Mouse (Mus musculus) small intestine, adult 2 months (tissue): ENCODE results near the gene Ccl11.

ENCODE experiments used
- CTCF ChIP-seq: fragments of 200-500 bp; IDR thresholded peaks from 2 replicates; pipeline ENCODE4 v1.5.1; 2012; ENCODE audit warnings: low read depth, mild to moderate bottlenecking, control low read depth, inconsistent platforms, low read length, moderate library complexity, mixed read lengths; ENCODE audit not compliant: insufficient replicate concordance, insufficient read length; ENCODE audit errors: extremely low read depth
- POLR2A ChIP-seq: fragments of 200-500 bp; IDR thresholded peaks from 2 replicates; pipeline ENCODE4 v1.6.1; 2012; ENCODE audit warnings: low read depth, mild to moderate bottlenecking, control low read depth, inconsistent platforms, low read length, moderate library complexity

DNA sequence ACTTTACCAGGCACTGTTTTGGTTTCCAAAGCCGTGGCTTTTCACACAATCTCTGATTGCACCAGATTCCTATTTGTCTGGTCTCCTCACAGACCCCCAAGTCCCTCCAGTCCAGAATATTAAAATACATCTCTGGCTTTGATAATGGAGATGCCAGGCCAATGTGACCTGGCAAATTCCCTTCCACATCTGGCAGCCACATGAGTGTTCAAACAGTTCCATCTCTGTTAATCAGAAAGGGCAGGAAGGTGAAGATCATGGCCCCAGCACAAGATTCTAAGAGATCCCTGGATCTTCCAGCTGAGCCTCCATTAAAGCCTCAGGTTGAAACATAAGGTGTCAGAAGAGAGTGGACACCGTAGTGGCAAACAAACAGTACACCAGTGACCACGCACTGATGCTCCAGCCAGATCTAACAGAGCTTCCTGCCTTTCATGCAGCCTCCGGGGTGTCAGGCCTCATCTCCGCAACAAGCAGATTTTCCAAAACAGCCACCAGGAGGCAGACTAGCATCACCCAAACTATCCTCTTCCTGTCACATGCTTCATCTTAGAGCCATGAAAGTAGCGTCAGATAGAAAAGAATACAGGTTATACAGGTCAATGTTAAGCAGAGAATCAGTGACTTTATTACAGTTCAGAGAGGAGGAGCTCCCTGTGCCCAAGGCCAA lies 9.7 kb upstream of the Ccl11 start:
- TF ChIP-seq CTCF: peak; percentile 30; the same call in 1 of the 2 replicates
- TF ChIP-seq POLR2A: no peak
